ENCODE assay signal across 1 mouse cellular context in the genomic region with DNA sequence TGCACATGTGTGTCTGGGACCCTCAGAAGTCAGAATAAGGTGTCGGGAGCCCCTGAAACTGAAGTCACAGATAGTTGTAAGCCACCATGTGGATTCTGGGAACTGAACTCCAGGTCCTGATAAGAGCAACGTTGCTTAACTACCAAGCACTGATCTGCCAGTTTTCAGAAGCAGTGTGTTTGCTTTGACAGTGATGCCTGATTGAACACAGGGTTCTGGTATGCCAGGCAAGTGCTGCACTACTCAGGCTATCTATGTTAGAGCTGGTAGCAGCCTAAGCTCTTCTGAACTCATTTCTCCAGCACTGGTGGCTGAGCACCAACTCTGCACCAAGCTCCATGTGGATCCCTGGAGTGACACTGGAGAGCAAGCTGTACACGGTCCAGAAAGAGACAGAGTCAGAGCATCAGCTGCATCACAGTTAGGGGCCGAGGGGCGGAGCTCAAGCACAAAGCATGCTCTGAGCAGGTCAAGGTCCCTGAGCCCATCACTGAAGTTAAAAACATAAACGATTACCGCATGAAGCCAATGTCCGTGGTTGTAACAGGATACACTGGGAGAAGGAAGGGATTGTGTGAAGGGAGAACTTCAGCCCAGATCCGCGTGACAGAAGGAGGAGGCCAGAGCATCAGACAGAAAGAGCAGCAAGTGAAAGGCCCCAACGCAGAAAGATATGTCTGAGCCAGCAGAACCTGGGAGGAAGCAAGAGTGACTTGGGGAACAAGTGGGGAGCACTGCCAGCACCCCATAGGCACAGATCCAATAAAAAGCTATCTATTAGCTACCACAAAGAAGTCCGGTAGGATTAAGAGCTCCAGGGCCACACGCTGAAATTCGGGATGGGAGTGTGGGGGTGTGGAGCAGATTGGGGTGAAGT.
TF ChIP-seq lines count a peak whose summit lies in the region.

No protein-coding gene starts in this region.

TF ChIP-seq in MEL, 35 proteins besides CTCF, POLR2A, EP300 and RAD21:
- TF ChIP-seq ZNF384 (IDR thresholded peaks at IDR 0.05; ENCODE audit: low read depth, low read length) (no peak), ELF1 (IDR thresholded peaks at IDR 0.05; ENCODE audit: low read depth, low read length) (no peak), ZKSCAN1 (IDR thresholded peaks at IDR 0.05; ENCODE audit: low read depth, low read length) (no peak), MYC (IDR thresholded peaks at IDR 0.05; ENCODE audit: low read depth, low read length) (peak; percentile 95), NELFE (IDR thresholded peaks at IDR 0.05; ENCODE audit: low read depth, low read length) (peak; percentile 66), MXI1 (IDR thresholded peaks at IDR 0.05; ENCODE audit: low read depth, low read length) (peak; percentile 84), TBP (IDR thresholded peaks at IDR 0.05; ENCODE audit: low read depth, low read length) (peak; percentile 72; the same call in 1 of the 2 replicates), UBTF (IDR thresholded peaks at IDR 0.05; ENCODE audit: borderline replicate concordance, insufficient read depth, low read depth, low read length) (no peak), JUND (IDR thresholded peaks at IDR 0.05; ENCODE audit: low read depth, low read length) (no peak), HCFC1 (IDR thresholded peaks at IDR 0.05; ENCODE audit: low read depth, low read length) (peak; percentile 42; the same call in 1 of the 2 replicates), CHD2 (IDR thresholded peaks at IDR 0.05; ENCODE audit: low read length) (no peak), USF1 (IDR thresholded peaks at IDR 0.05; ENCODE audit: low read depth, low read length) (no peak), MAX (IDR thresholded peaks at IDR 0.05; ENCODE audit: low read length) (peak; percentile 73), TAL1 (IDR thresholded peaks at IDR 0.05; ENCODE audit: low read length) (peak; percentile 17), ZC3H11A (IDR thresholded peaks at IDR 0.05; ENCODE audit: low read depth, low read length) (no peak), GATA1 (IDR thresholded peaks at IDR 0.05; ENCODE audit: low read depth, low read length) (peak; percentile 89), POLR2AphosphoS2 (IDR thresholded peaks at IDR 0.05; ENCODE audit: low read length) (peak; percentile 43; the same call in 1 of the 2 replicates), MEF2A (IDR thresholded peaks at IDR 0.05; ENCODE audit: extremely low read depth, insufficient replicate concordance, low read depth, low read length, poor library complexity, severe bottlenecking) (no peak), MAFK (IDR thresholded peaks at IDR 0.05; ENCODE audit: borderline replicate concordance, low read depth, low read length) (no peak), SIN3A (IDR thresholded peaks at IDR 0.05; ENCODE audit: low read length) (peak; percentile 84), E2F4 (IDR thresholded peaks at IDR 0.05; ENCODE audit: borderline replicate concordance, low read depth, low read length) (no peak), POLR2AphosphoS5 (IDR thresholded peaks at IDR 0.05; ENCODE audit: borderline replicate concordance, low read depth, low read length) (no peak), TCF12 (IDR thresholded peaks at IDR 0.05; ENCODE audit: low read depth, low read length) (peak; percentile 39; the same call in 1 of the 2 replicates), MYB (IDR thresholded peaks at IDR 0.05; ENCODE audit: low read depth, low read length) (peak; percentile 71), KAT2A (conservative IDR thresholded peaks at IDR 0.05; ENCODE audit: low read depth, low read length) (no peak), SMC3 (IDR thresholded peaks at IDR 0.05; ENCODE audit: low read depth, low read length) (no peak), CHD1 (IDR thresholded peaks at IDR 0.05; ENCODE audit: low read depth, low read length) (0 out of 2 replicates have a peak, but pooled peaks have one; percentile 64), RCOR1 (IDR thresholded peaks at IDR 0.05; ENCODE audit: low read depth, low read length) (peak; percentile 67), ZMIZ1 (IDR thresholded peaks at IDR 0.05; ENCODE audit: low read depth, low read length) (peak; percentile 59; the same call in 1 of the 2 replicates), ETS1 (IDR thresholded peaks at IDR 0.05; ENCODE audit: low read depth, low read length) (peak; percentile 73; the same call in 1 of the 2 replicates), GABPA (IDR thresholded peaks at IDR 0.05; ENCODE audit: low read depth, low read length) (no peak), NRF1 (IDR thresholded peaks at IDR 0.05; ENCODE audit: insufficient read depth, low read depth, low read length, poor library complexity, severe bottlenecking) (no peak), USF2 (IDR thresholded peaks at IDR 0.05; ENCODE audit: borderline replicate concordance in 1 of 2, insufficient read depth in 1 of 2, low read depth in 1 of 2, low read length in 2 of 2) (no peak), BHLHE40 (IDR thresholded peaks at IDR 0.05; ENCODE audit: borderline replicate concordance, low read depth, low read length) (no peak), MAZ (IDR thresholded peaks at IDR 0.05; ENCODE audit: low read depth, low read length) (no peak)
